Mouse (Mus musculus): ENCODE measurements at regions not wholly inside any gene's neighbourhood (a gene's known extent, or its start where the extent isn't known, plus 50 kb on each side); places are given as distances from the start of the nearest gene placed in this dataset.

- DNase-seq (ENCODE audit: low read depth) = peak; percentile 51
These were observed 83.6 kb upstream of the 3110018I06Rik start for GRCm38 (mm10) chr12:107404821-107405220.

- no peak for DNase-seq (ENCODE audit: low read depth)
These were observed 64.5 kb upstream of the 3110018I06Rik start for GRCm38 (mm10) chr12:107423923-107424322.

GRCm38 (mm10) chr12:107438506-107438905 is 49.9 kb upstream of the 3110018I06Rik start:
- DNase-seq (ENCODE audit: low read depth) = no peak

Data from naive thymus-derived CD4-positive, alpha-beta T cell, adult 2 months (primary cell).